Mouse (Mus musculus) olfactory bulb, adult 2 months (tissue): ENCODE data around the gene Gzmm. TPM values are rescaled to one million over a fixed set of nuclear protein-coding genes. Genes with fewer than 3 reads are reported as not detected.

Source experiments
- H3K27ac ChIP-seq: fragments of 200-500 bp; 2 replicates; pipeline ENCODE4 v1.5.1; 2012; ENCODE audit warnings: low read depth, low read length; ENCODE audit not compliant: insufficient read depth
- H3K4me1 ChIP-seq: fragments of 200-500 bp; 2 replicates; pipeline ENCODE4 v1.6.1; 2012; ENCODE audit warnings: low read length; ENCODE audit not compliant: control insufficient read depth, insufficient read depth
- H3K4me3 ChIP-seq: fragments of 200-500 bp; 2 replicates; pipeline ENCODE4 v1.5.1; 2012; ENCODE audit warnings: mild to moderate bottlenecking, low read depth, low read length, moderate library complexity; ENCODE audit not compliant: insufficient read depth
- CTCF ChIP-seq: fragments of 200-500 bp; IDR thresholded peaks from 2 replicates; pipeline ENCODE4 v1.5.1; 2012; ENCODE audit warnings: low read depth, mild to moderate bottlenecking, low read length, moderate library complexity; ENCODE audit not compliant: insufficient read depth
- POLR2A ChIP-seq: fragments of 200-500 bp; IDR thresholded peaks from 2 replicates; pipeline ENCODE4 v1.6.1; 2012; ENCODE audit warnings: mild to moderate bottlenecking, low read depth, low read length, moderate library complexity; ENCODE audit not compliant: insufficient read depth
- WGBS: fragments of 180-500 bp; shearing (Covaris S2); methylation state at CpG from one replicate; pipeline ENCODE4 v1.1.7; 2018; 5-methylcytosine and 5-hydroxymethylcytosine counted together
- polyA plus RNA-seq: library from polyadenylated mRNA; stranded (reverse); fragments of >200 nt; gene quantifications from 2 replicates; pipeline ENCODE4 v1.2.4, GENCODE M21; 2012; ENCODE audit warnings: low replicate concordance; ENCODE audit not compliant: missing spikeins, insufficient read depth, insufficient read length

The Gzmm gene
- polyA plus RNA-seq, 1 experiment: not detected

GRCm38 (mm10) chr10:79675346-79676035 is 13.3 kb upstream of the Gzmm start:
- Histone ChIP-seq H3K4me1 (peaks cover 11% of the 10 kb centered on the region), H3K27ac (no peak overlapping the region), H3K4me3 (no peak overlapping the region)
- 68% methylated on average over 44 of the region's 44 CpGs for WGBS
- TF ChIP-seq CTCF: no peak
- TF ChIP-seq POLR2A: no peak

DNA sequence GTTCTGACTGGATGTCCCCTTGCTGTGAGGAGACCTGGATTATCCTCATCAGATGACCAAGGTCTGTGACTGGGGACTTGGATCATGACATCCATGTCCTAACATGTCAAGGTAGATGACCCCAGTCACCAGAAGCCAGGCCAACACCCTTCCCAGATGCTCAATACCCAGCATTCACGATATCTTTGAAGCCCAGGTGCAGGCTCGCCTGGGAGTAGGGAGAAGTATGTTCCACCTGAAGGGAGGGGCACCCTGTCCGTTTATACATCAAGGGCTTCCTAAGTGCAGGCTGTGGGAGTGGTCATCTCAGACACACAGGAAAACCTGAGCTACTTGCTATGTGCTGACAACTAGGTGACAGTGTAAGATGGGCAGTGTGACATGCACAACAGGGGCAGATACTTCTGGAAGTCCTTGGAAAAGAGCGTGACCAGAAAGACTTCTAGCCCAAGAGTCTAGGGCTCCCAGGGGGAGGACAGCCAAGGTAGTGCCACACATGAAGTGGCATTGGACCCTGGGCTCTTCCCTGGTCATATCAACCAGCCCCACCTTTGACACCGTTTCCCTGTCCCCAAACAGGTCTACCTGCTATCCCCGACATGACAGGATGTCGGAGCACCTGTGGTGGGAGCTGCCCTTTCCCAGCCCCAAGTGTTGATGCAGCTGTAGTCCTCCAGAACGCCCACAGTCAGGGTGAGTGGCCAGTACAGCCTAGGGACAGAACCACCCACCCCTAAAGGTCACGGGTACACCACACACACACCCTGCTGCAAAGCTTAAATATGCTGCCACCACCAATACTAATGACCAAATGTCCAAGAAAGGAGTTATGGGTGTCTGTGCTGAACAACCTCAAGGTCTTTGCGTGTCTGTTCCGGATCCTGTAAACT is 8.0 kb upstream of the Gzmm start:
- TF ChIP-seq POLR2A (no peak), CTCF (no peak)
- peak overlapping the region; percentile 56 for H3K4me3 ChIP-seq
- peaks cover 18% of the 10 kb centered on the region for H3K4me1 ChIP-seq
- 36% methylated on average over 11 of the region's 11 CpGs for WGBS
- peak overlapping the region; percentile 52 for H3K27ac ChIP-seq

DNA sequence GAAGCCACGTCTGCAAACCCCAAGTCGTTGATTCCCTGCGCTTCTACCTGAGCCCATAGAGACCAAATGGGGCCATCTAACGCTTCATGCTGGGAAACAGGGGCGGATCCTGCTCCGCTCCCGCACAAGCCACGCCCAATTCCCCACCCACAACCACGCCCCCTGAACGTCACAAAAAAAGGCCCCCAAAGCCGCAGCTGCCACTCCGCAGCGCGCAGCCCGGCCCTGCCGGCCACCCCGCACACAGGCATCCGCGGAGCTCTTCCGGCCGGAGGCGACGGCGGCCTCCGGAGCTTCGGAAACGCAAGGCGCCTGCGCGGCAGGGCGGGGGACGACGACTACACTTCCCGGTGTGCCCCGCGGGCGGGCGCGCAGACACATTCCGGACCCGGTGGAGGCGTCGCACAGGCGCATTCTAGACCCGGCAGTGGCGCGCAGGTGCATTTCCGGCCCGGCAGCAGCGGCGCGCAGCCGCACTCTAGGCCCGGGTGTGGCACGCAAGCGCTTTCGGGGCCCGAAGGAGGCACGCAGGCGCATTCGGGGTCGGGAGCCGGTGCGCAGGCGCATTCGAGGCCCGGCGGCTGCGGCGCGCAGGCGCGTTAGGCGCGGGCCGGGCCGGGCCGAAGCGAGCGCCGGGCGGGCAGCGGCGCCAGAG is 7.1 kb upstream of the Gzmm start, which contains the start of gene Cdc34:
TSS of gene Cdc34 (plus strand) at position 605 of the 655 bp plus-strand sequence.
- WGBS: 1% methylated on average over 84 of the region's 84 CpGs
- no peak for TF ChIP-seq CTCF
- peak; percentile 89 for TF ChIP-seq POLR2A
- H3K4me3 ChIP-seq: peak within 1 kb of the TSS; percentile 62
- peak within 1 kb of the TSS; percentile 52 for H3K27ac ChIP-seq
- peaks cover 18% of the 10 kb centered on the region for H3K4me1 ChIP-seq

- WGBS: 2% methylated on average over 10 of the region's 10 CpGs
- Histone ChIP-seq H3K4me3 (peak overlapping the region; percentile 62), H3K4me1 (peaks cover 18% of the 10 kb centered on the region), H3K27ac (no peak overlapping the region)
- TF ChIP-seq CTCF (no peak), POLR2A (no peak)
Observed at GRCm38 (mm10) chr10:79682551-79682915, 6.3 kb upstream of the Gzmm start.

- under 1% methylated on average over 10 of the region's 10 CpGs for WGBS
Observed at GRCm38 (mm10) chr10:79682916-79683582, 5.8 kb upstream of the Gzmm start.

DNA sequence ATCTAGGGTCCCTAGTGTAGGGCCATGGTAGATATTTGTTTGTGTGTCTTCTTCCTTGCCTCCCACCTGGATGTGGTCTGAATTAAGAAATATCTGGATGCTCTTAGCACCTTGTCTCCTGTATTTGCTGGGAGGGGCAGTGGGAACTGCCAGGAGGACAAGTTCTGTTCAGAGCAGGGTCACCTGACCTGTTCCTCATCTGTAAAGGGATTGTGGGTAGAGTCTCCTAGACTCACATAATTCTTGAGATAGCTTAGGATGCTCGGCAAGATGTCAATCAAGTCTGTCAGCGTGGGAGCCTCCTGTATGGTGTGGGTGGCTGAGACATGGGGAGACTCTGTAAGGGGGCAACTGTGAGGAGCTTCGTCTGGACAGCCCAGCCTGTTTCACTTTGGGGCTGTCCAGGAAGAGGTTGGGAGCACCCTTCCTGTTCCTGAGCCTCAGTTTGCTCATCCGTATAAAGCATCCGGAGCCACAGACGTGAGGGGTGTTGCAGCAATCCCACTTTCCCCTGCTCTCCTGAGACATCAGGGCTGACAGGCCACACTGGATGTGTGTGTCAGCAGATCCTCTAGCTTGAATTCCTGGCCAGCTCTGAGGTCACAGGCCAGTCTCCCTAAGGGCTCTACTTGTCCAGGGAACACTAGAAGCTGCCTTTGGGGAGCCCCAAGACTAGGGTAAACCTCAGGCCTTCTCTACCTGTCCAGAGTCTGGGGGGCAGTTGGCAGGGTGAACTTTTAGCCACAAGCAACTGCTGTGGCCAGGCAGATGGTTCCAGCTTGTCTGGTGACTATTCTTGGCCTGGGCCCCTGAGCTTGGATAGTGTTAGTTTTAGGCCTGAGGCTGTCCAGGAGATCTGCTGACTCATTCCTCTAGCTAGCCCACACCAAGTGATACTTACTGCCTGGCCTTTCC is 4.8 kb upstream of the Gzmm start:
- no peak overlapping the region for H3K27ac ChIP-seq
- 82% methylated on average over 6 of the region's 6 CpGs for WGBS

More at GRCm38 (mm10) chr10:79682916-79683582, 5.8 kb upstream of the Gzmm start:
- Histone ChIP-seq H3K4me3 (peak overlapping the region; percentile 62), H3K4me1 (peaks cover 18% of the 10 kb centered on the region), H3K27ac (no peak overlapping the region)
- TF ChIP-seq CTCF: peak; percentile 16; the same call in 1 of the 2 replicates
- TF ChIP-seq POLR2A: no peak

DNA sequence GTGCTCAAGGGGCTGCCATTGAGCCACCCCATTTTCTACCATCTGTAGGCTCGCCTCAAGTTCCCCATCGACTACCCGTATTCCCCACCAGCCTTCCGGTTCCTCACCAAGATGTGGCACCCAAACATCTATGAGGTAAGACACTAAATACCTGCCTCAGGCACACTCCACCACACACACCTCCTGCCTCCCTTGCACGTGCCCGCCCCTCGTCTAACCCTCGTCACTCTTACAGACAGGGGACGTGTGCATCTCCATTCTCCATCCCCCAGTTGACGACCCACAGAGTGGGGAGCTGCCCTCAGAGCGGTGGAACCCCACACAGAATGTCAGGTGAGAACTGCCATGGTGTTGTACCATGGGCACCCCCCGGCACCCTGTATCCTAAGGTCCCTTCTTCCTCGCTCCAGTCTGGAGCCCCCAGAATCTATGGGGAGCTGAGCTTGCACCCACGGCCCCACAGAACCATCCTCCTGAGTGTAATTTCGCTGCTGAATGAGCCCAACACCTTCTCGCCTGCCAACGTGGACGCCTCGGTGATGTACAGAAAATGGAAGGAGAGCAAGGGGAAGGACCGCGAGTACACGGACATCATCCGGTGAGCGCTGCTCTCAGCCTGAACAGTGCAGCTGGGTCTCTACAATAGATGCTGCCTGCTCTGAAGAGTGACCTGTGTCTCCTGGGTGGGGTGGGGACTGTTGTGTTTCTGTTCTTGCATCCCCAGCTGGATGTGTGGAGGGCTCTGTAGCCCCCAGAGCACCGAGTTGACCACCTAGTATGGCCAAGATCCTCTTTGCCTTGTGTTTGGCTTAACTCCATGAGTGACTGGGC is 3.8 kb upstream of the Gzmm start:
- Histone ChIP-seq H3K4me1 (peaks cover 18% of the 10 kb centered on the region), H3K27ac (no peak overlapping the region), H3K4me3 (no peak overlapping the region)
- TF ChIP-seq POLR2A: no peak
- no peak for TF ChIP-seq CTCF
- 92% methylated on average over 25 of the region's 25 CpGs for WGBS

More for the DNA sequence above, 4.8 kb upstream of the Gzmm start:
- H3K4me1 ChIP-seq: peaks cover 18% of the 10 kb centered on the region
- no peak overlapping the region for H3K4me3 ChIP-seq
- TF ChIP-seq POLR2A: no peak
- no peak for TF ChIP-seq CTCF
